Mouse (Mus musculus) cerebellum, postnatal 4 days (tissue): ENCODE measurements around the gene Fbxw7.

Source experiments
- DNase-seq, 2 experiments: peaks; one replicate each; pipeline ENCODE4 v3.0.0; 2022; ENCODE audit warnings: low spot score in 2 of 2, mixed read lengths in 1 of 2

Gene Fbxw7

GRCm38 (mm10) chr3:84889648-84890047 is 74.6 kb downstream of the Fbxw7 start:
- no peak for DNase-seq

GRCm38 (mm10) chr3:84890983-84891382 is 75.9 kb downstream of the Fbxw7 start:
- no peak for DNase-seq

GRCm38 (mm10) chr3:84897952-84898351 is 82.9 kb downstream of the Fbxw7 start:
- DNase-seq, result no peak

GRCm38 (mm10) chr3:84906528-84906927 is 91.5 kb downstream of the Fbxw7 start:
- DNase-seq, result peak in 1 of 2 experiments; percentile 8

- DNase-seq, result no peak
Measured at GRCm38 (mm10) chr3:84914284-84914683, 99.2 kb downstream of the Fbxw7 start.

- no peak for DNase-seq
Measured at GRCm38 (mm10) chr3:84917903-84918679, 103.0 kb downstream of the Fbxw7 start.

GRCm38 (mm10) chr3:84921704-84922420 is 106.8 kb downstream of the Fbxw7 start:
- no peak for DNase-seq

GRCm38 (mm10) chr3:84923256-84923655 is 108.2 kb downstream of the Fbxw7 start:
- DNase-seq, result no peak

GRCm38 (mm10) chr3:84923670-84924069 is 108.6 kb downstream of the Fbxw7 start:
- DNase-seq, result no peak

GRCm38 (mm10) chr3:84925229-84925628 is 110.2 kb downstream of the Fbxw7 start:
- DNase-seq, result no peak

- no peak for DNase-seq
Measured at GRCm38 (mm10) chr3:84926140-84926539, 111.1 kb downstream of the Fbxw7 start.

GRCm38 (mm10) chr3:84927168-84927794 is 112.2 kb downstream of the Fbxw7 start:
- no peak for DNase-seq

GRCm38 (mm10) chr3:84927901-84928300 is 112.8 kb downstream of the Fbxw7 start:
- no peak for DNase-seq

- no peak for DNase-seq
Measured at GRCm38 (mm10) chr3:84929171-84929570, 114.1 kb downstream of the Fbxw7 start.

- DNase-seq, result no peak
Measured at GRCm38 (mm10) chr3:84930683-84931082, 115.6 kb downstream of the Fbxw7 start.

- no peak for DNase-seq
Measured at GRCm38 (mm10) chr3:84935729-84936128, 120.7 kb downstream of the Fbxw7 start.

- DNase-seq, result no peak
Measured at GRCm38 (mm10) chr3:84936252-84936651, 121.2 kb downstream of the Fbxw7 start.

- no peak for DNase-seq
Measured at GRCm38 (mm10) chr3:84936956-84937355, 121.9 kb downstream of the Fbxw7 start.

GRCm38 (mm10) chr3:84937360-84938355 is 122.6 kb downstream of the Fbxw7 start:
- DNase-seq, result peak in 1 of 2 experiments; percentile 12

- DNase-seq, result no peak
Measured at GRCm38 (mm10) chr3:84944933-84945332, 129.9 kb downstream of the Fbxw7 start.

- no peak for DNase-seq
Measured at GRCm38 (mm10) chr3:84946381-84946780, 131.3 kb downstream of the Fbxw7 start.
